Mouse (Mus musculus): ENCODE data around the gene Catsper4. TPM values are rescaled to one million over a fixed set of nuclear protein-coding genes. Genes with fewer than 3 reads are reported as not detected.
A peak's percentile ranks its signal among the peaks of the same experiment; 100 is the strongest.

Catsper4 gene
- polyA plus RNA-seq, 1 experiment from 2014 or later = not detected

GRCm38 (mm10) chr4:134252131-134252910 lies 25.1 kb upstream of the Catsper4 start:
- ATAC-seq (ENCODE audit: low read depth) = no peak
- no peak overlapping the region for H3K27ac ChIP-seq (replicated peaks; ENCODE audit: low read depth, low read length)
- H3K4me1 ChIP-seq (ENCODE audit: control insufficient read depth, insufficient read depth, low read length) = peaks cover 33% of the 10 kb centered on the region
- peaks cover 82% of the 10 kb centered on the region for H3K27me3 ChIP-seq (replicated peaks; ENCODE audit: control insufficient read depth, insufficient read depth, low read length)
- 9% methylated on average over 20 of the region's 22 CpGs for WGBS
- H3K9me3 ChIP-seq (ENCODE audit: control insufficient read depth, low read length) = no peaks in the 10 kb centered on the region
- H3K4me2 ChIP-seq (ENCODE audit: low read depth, low read length) = peak overlapping the region; percentile 93
- H3K36me3 ChIP-seq (ENCODE audit: control insufficient read depth, insufficient read depth, low read length) = no peaks in the 10 kb centered on the region
- H3K9ac ChIP-seq (ENCODE audit: low read depth, low read length) = 0 out of 2 replicates have a peak overlapping the region, but pooled peaks have one; percentile 65
- H3K4me3 ChIP-seq (ENCODE audit: low read depth, low read length) = peak overlapping the region; percentile 54
- no peak for DNase-seq (ENCODE audit: low spot score)

- Histone ChIP-seq H3K9ac (ENCODE audit: low read depth, low read length) (peak overlapping the region; percentile 65), H3K36me3 (ENCODE audit: control insufficient read depth, insufficient read depth, low read length) (no peaks in the 10 kb centered on the region), H3K27ac (replicated peaks; ENCODE audit: low read depth, low read length) (no peak overlapping the region), H3K27me3 (replicated peaks; ENCODE audit: control insufficient read depth, insufficient read depth, low read length) (peaks cover 89% of the 10 kb centered on the region), H3K4me3 (ENCODE audit: low read depth, low read length) (peak overlapping the region; percentile 54), H3K4me2 (ENCODE audit: low read depth, low read length) (peak overlapping the region; percentile 93), H3K9me3 (ENCODE audit: control insufficient read depth, low read length) (no peaks in the 10 kb centered on the region), H3K4me1 (ENCODE audit: control insufficient read depth, insufficient read depth, low read length) (peaks cover 33% of the 10 kb centered on the region)
- 0 out of 2 replicates have a peak, but pooled peaks have one; percentile 11 for ATAC-seq (ENCODE audit: low read depth)
- WGBS = 1% methylated on average over 58 of the region's 91 CpGs
- no peak for DNase-seq (ENCODE audit: low spot score)
These were observed 24.3 kb upstream of the Catsper4 start for GRCm38 (mm10) chr4:134251241-134252130.

- WGBS = 10% methylated on average over 10 of the region's 10 CpGs
- H3K4me2 ChIP-seq (ENCODE audit: low read depth, low read length) = peak overlapping the region; percentile 93
- H3K36me3 ChIP-seq (ENCODE audit: control insufficient read depth, insufficient read depth, low read length) = no peaks in the 10 kb centered on the region
- ATAC-seq (ENCODE audit: low read depth) (no peak), DNase-seq (ENCODE audit: low spot score) (no peak)
- H3K4me3 ChIP-seq (ENCODE audit: low read depth, low read length) = peak overlapping the region; percentile 54
- no peak overlapping the region for H3K27ac ChIP-seq (replicated peaks; ENCODE audit: low read depth, low read length)
- peak overlapping the region; percentile 65; the same call in 1 of the 2 replicates for H3K9ac ChIP-seq (ENCODE audit: low read depth, low read length)
- H3K9me3 ChIP-seq (ENCODE audit: control insufficient read depth, low read length) = no peaks in the 10 kb centered on the region
- H3K27me3 ChIP-seq (replicated peaks; ENCODE audit: control insufficient read depth, insufficient read depth, low read length) = peaks cover 91% of the 10 kb centered on the region
- H3K4me1 ChIP-seq (ENCODE audit: control insufficient read depth, insufficient read depth, low read length) = peaks cover 34% of the 10 kb centered on the region
These were observed 23.7 kb upstream of the Catsper4 start for GRCm38 (mm10) chr4:134250930-134251240.

- Histone ChIP-seq H3K36me3 (ENCODE audit: control insufficient read depth, insufficient read depth, low read length) (no peaks in the 10 kb centered on the region), H3K4me3 (ENCODE audit: low read depth, low read length) (peak overlapping the region; percentile 54), H3K27me3 (replicated peaks; ENCODE audit: control insufficient read depth, insufficient read depth, low read length) (peaks cover 86% of the 10 kb centered on the region), H3K4me1 (ENCODE audit: control insufficient read depth, insufficient read depth, low read length) (peaks cover 37% of the 10 kb centered on the region), H3K9me3 (ENCODE audit: control insufficient read depth, low read length) (no peaks in the 10 kb centered on the region), H3K27ac (replicated peaks; ENCODE audit: low read depth, low read length) (no peak overlapping the region), H3K4me2 (ENCODE audit: low read depth, low read length) (peak overlapping the region; percentile 93), H3K9ac (ENCODE audit: low read depth, low read length) (peak overlapping the region; percentile 52; the same call in 1 of the 2 replicates)
- DNase-seq (ENCODE audit: low spot score) (no peak), ATAC-seq (ENCODE audit: low read depth) (no peak)
- WGBS = 6% methylated on average over 26 of the region's 27 CpGs
These were observed 23.1 kb upstream of the Catsper4 start for GRCm38 (mm10) chr4:134250116-134250929.

GRCm38 (mm10) chr4:134249651-134250050 lies 22.5 kb upstream of the Catsper4 start:
- 1% methylated on average over 21 of the region's 30 CpGs for WGBS
- peak overlapping the region; percentile 93 for H3K4me2 ChIP-seq (ENCODE audit: low read depth, low read length)
- peak overlapping the region; percentile 52 for H3K9ac ChIP-seq (ENCODE audit: low read depth, low read length)
- H3K27me3 ChIP-seq (replicated peaks; ENCODE audit: control insufficient read depth, insufficient read depth, low read length) = peaks cover 80% of the 10 kb centered on the region
- peak; percentile 70 for ATAC-seq (ENCODE audit: low read depth)
- peak overlapping the region; percentile 54 for H3K4me3 ChIP-seq (ENCODE audit: low read depth, low read length)
- H3K9me3 ChIP-seq (ENCODE audit: control insufficient read depth, low read length) = no peaks in the 10 kb centered on the region
- H3K36me3 ChIP-seq (ENCODE audit: control insufficient read depth, insufficient read depth, low read length) = no peaks in the 10 kb centered on the region
- no peak overlapping the region for H3K27ac ChIP-seq (replicated peaks; ENCODE audit: low read depth, low read length)
- peak; percentile 71 for DNase-seq (ENCODE audit: low spot score)
- peaks cover 40% of the 10 kb centered on the region for H3K4me1 ChIP-seq (ENCODE audit: control insufficient read depth, insufficient read depth, low read length)

- peak within 1 kb of the TSS; percentile 84 for H3K4me3 ChIP-seq (ENCODE audit: low read depth, low read length)
- H3K9me3 ChIP-seq (ENCODE audit: control insufficient read depth, low read length) = no peaks in the 10 kb centered on the region
- ATAC-seq (ENCODE audit: low read depth) = no peak
- H3K27me3 ChIP-seq (replicated peaks; ENCODE audit: control insufficient read depth, insufficient read depth, low read length) = peaks cover 52% of the 10 kb centered on the region
- 71% methylated on average over 7 of the region's 7 CpGs for WGBS
- H3K9ac ChIP-seq (ENCODE audit: low read depth, low read length) = peak within 1 kb of the TSS; percentile 54
- H3K27ac ChIP-seq (replicated peaks; ENCODE audit: low read depth, low read length) = no peak within 1 kb of the TSS
- peaks cover 32% of the 10 kb centered on the region for H3K4me1 ChIP-seq (ENCODE audit: control insufficient read depth, insufficient read depth, low read length)
- H3K4me2 ChIP-seq (ENCODE audit: low read depth, low read length) = peak within 1 kb of the TSS; percentile 94
- DNase-seq (ENCODE audit: low spot score) = no peak
- H3K36me3 ChIP-seq (ENCODE audit: control insufficient read depth, insufficient read depth, low read length) = no peaks in the 10 kb centered on the region
These were observed 19.6 kb upstream of the Catsper4 start, which contains the start of gene Gm30191 for GRCm38 (mm10) chr4:134246719-134247258. Gene Gm30191 (plus strand): TSS chr4:134246935.

- no peak overlapping the region for H3K4me3 ChIP-seq (ENCODE audit: low read depth, low read length)
- H3K27ac ChIP-seq (replicated peaks; ENCODE audit: low read depth, low read length) = no peak overlapping the region
- H3K9ac ChIP-seq (ENCODE audit: low read depth, low read length) = no peak overlapping the region
- H3K4me1 ChIP-seq (ENCODE audit: control insufficient read depth, insufficient read depth, low read length) = peaks cover 28% of the 10 kb centered on the region
- H3K27me3 ChIP-seq (replicated peaks; ENCODE audit: control insufficient read depth, insufficient read depth, low read length) = peaks cover 47% of the 10 kb centered on the region
- H3K36me3 ChIP-seq (ENCODE audit: control insufficient read depth, insufficient read depth, low read length) = no peaks in the 10 kb centered on the region
- 29% methylated on average over 4 of the region's 4 CpGs for WGBS
- no peak overlapping the region for H3K4me2 ChIP-seq (ENCODE audit: low read depth, low read length)
- DNase-seq (ENCODE audit: low spot score) (no peak), ATAC-seq (ENCODE audit: low read depth) (no peak)
- no peaks in the 10 kb centered on the region for H3K9me3 ChIP-seq (ENCODE audit: control insufficient read depth, low read length)
These were observed 19.1 kb upstream of the Catsper4 start for GRCm38 (mm10) chr4:134246256-134246655.

All from embryonic facial prominence, embryonic 14.5 days (tissue).